Mouse (Mus musculus) MEL (cell line): ENCODE results near the gene Flnc. TPM values are rescaled to one million over a fixed set of nuclear protein-coding genes. Genes with fewer than 3 reads are reported as not detected.

Experiments
- DNase-seq: peaks from one replicate; pipeline ENCODE4 v3.0.0; 2011; ENCODE audit warnings: low read depth, low spot score
- H3K27ac ChIP-seq: 2 replicates; pipeline ENCODE4 v1.5.1; 2012; ENCODE audit warnings: low read depth, mild to moderate bottlenecking, control low read depth, low read length, moderate library complexity; ENCODE audit not compliant: control insufficient read depth
- H3K27me3 ChIP-seq, 2 experiments: fragments of 150-350 bp in 1 of 2; sonication (generic) in 1 of 2; 2 replicates each; pipeline ENCODE4 v1.6.1; 2012; ENCODE audit warnings: low read length in 2 of 2, mild to moderate bottlenecking in 2 of 2, improper control_type of control experiment in 1 of 2, moderate library complexity in 1 of 2; ENCODE audit not compliant: insufficient read depth in 2 of 2, control insufficient read depth in 1 of 2
- H3K36me3 ChIP-seq, 2 experiments: 2 replicates each; pipeline ENCODE4 v1.6.1; 2012 to 2014; ENCODE audit warnings: low read length in 2 of 2, improper control_type of control experiment in 1 of 2, inconsistent platforms in 1 of 2, mild to moderate bottlenecking in 1 of 2; ENCODE audit not compliant: insufficient read depth in 2 of 2, control insufficient read depth in 1 of 2
- H3K4me1 ChIP-seq, 2 experiments: fragments of 150-350 bp in 1 of 2; sonication (generic) in 1 of 2; 2 replicates each; pipeline ENCODE4 v1.6.1; 2012; ENCODE audit warnings: low read length in 2 of 2, improper control_type of control experiment in 1 of 2, mild to moderate bottlenecking in 1 of 2; ENCODE audit not compliant: insufficient read depth in 2 of 2, control insufficient read depth in 1 of 2
- H3K4me3 ChIP-seq, 2 experiments: fragments of 150-350 bp in 1 of 2; sonication (generic) in 1 of 2; 2 replicates each; pipeline ENCODE4 v1.5.1; 2012; ENCODE audit warnings: low read depth in 2 of 2, low read length in 2 of 2, mild to moderate bottlenecking in 2 of 2, moderate library complexity in 2 of 2, control low read depth in 1 of 2, improper control_type of control experiment in 1 of 2; ENCODE audit not compliant: control insufficient read depth in 1 of 2, insufficient read depth in 1 of 2
- H3K79me2 ChIP-seq: 2 replicates; pipeline ENCODE4 v1.6.1; 2012; ENCODE audit warnings: mild to moderate bottlenecking, low read length, moderate library complexity; ENCODE audit not compliant: control insufficient read depth, poor library complexity, insufficient read depth
- H3K9ac ChIP-seq: 2 replicates; pipeline ENCODE4 v1.6.1; 2012; ENCODE audit warnings: low read depth, mild to moderate bottlenecking, control low read depth, low read length, moderate library complexity; ENCODE audit not compliant: control insufficient read depth, poor library complexity, severe bottlenecking
- H3K9me3 ChIP-seq: fragments of 150-350 bp; sonication (generic); replicated peaks from 2 replicates; pipeline ENCODE4 v1.6.1; 2012; ENCODE audit warnings: mild to moderate bottlenecking, low read length, improper control_type of control experiment, moderate library complexity; ENCODE audit not compliant: insufficient read depth
- BHLHE40 ChIP-seq: IDR thresholded peaks from 2 replicates; pipeline ENCODE4 v1.6.1; 2012; ENCODE audit warnings: low read depth, mild to moderate bottlenecking, inconsistent platforms, low read length, improper control_type of control experiment, borderline replicate concordance
- CHD1 ChIP-seq: IDR thresholded peaks from 2 replicates; pipeline ENCODE4 v1.6.1; 2012; ENCODE audit warnings: low read depth, mild to moderate bottlenecking, inconsistent platforms, low read length, improper control_type of control experiment
- CTCF ChIP-seq, 3 experiments: IDR thresholded peaks in 2 of 3; conservative IDR thresholded peaks in 1 of 3; 2 replicates each; pipeline ENCODE4 v1.5.1; 2011 to 2012; ENCODE audit warnings: low read length in 3 of 3, low read depth in 2 of 3, mild to moderate bottlenecking in 2 of 3, improper control_type of control experiment in 1 of 3, inconsistent platforms in 1 of 3, mixed read lengths in 1 of 3, moderate library complexity in 1 of 3; ENCODE audit not compliant: control insufficient read depth in 1 of 3, insufficient read depth in 1 of 3, poor library complexity in 1 of 3, severe bottlenecking in 1 of 3
- ELF1 ChIP-seq: IDR thresholded peaks from 2 replicates; pipeline ENCODE4 v1.6.1; 2014; ENCODE audit warnings: low read depth, mild to moderate bottlenecking, inconsistent platforms, low read length, improper control_type of control experiment, moderate library complexity
- EP300 ChIP-seq, 2 experiments: IDR thresholded peaks; 2 replicates each; pipeline ENCODE4 v1.6.1; 2011; ENCODE audit warnings: improper control_type of control experiment in 2 of 2, low read length in 2 of 2, low read depth in 1 of 2, mild to moderate bottlenecking in 1 of 2
- ETS1 ChIP-seq: IDR thresholded peaks from 2 replicates; pipeline ENCODE4 v1.6.1; 2012; ENCODE audit warnings: low read depth, mild to moderate bottlenecking, inconsistent platforms, low read length, improper control_type of control experiment, moderate library complexity
- GABPA ChIP-seq: IDR thresholded peaks from 2 replicates; pipeline ENCODE4 v1.6.1; 2012; ENCODE audit warnings: low read depth, mild to moderate bottlenecking, inconsistent platforms, low read length, improper control_type of control experiment, moderate library complexity
- GATA1 ChIP-seq: IDR thresholded peaks from 2 replicates; pipeline ENCODE4 v1.6.1; 2011; ENCODE audit warnings: low read depth, low read length, improper control_type of control experiment
- HCFC1 ChIP-seq: IDR thresholded peaks from 2 replicates; pipeline ENCODE4 v1.6.1; 2012; ENCODE audit warnings: low read depth, mild to moderate bottlenecking, inconsistent platforms, low read length, improper control_type of control experiment, moderate library complexity
- KAT2A ChIP-seq: conservative IDR thresholded peaks from 2 replicates; pipeline ENCODE4 v1.6.1; 2012; ENCODE audit warnings: low read depth, low read length, improper control_type of control experiment, inconsistent platforms
- MAZ ChIP-seq: IDR thresholded peaks from 2 replicates; pipeline ENCODE4 v1.6.1; 2012; ENCODE audit warnings: low read depth, mild to moderate bottlenecking, inconsistent platforms, low read length, improper control_type of control experiment
- MEF2A ChIP-seq: IDR thresholded peaks from 2 replicates; pipeline ENCODE4 v1.6.1; 2014; ENCODE audit warnings: low read depth, mild to moderate bottlenecking, inconsistent platforms, low read length, improper control_type of control experiment; ENCODE audit not compliant: poor library complexity, insufficient replicate concordance, severe bottlenecking; ENCODE audit errors: extremely low read depth
- MXI1 ChIP-seq: IDR thresholded peaks from 2 replicates; pipeline ENCODE4 v1.6.1; 2011; ENCODE audit warnings: mild to moderate bottlenecking, low read depth, low read length, improper control_type of control experiment
- NELFE ChIP-seq: IDR thresholded peaks from 2 replicates; pipeline ENCODE4 v1.6.1; 2011; ENCODE audit warnings: low read depth, low read length, improper control_type of control experiment
- POLR2A ChIP-seq, 2 experiments: IDR thresholded peaks; 2 replicates each; pipeline ENCODE4 v1.6.1; 2011 to 2012; ENCODE audit warnings: low read length in 2 of 2, mild to moderate bottlenecking in 2 of 2, control low read depth in 1 of 2, improper control_type of control experiment in 1 of 2, low read depth in 1 of 2, moderate library complexity in 1 of 2; ENCODE audit not compliant: control insufficient read depth in 1 of 2, insufficient read depth in 1 of 2, poor library complexity in 1 of 2
- POLR2AphosphoS5 ChIP-seq: IDR thresholded peaks from 2 replicates; pipeline ENCODE4 v1.6.1; 2012; ENCODE audit warnings: low read depth, borderline replicate concordance, mild to moderate bottlenecking, inconsistent platforms, low read length, moderate library complexity, mixed read lengths
- RCOR1 ChIP-seq: IDR thresholded peaks from 2 replicates; pipeline ENCODE4 v1.6.1; 2012; ENCODE audit warnings: low read depth, mild to moderate bottlenecking, inconsistent platforms, low read length, improper control_type of control experiment
- SIN3A ChIP-seq: IDR thresholded peaks from 2 replicates; pipeline ENCODE4 v1.6.1; 2012; ENCODE audit warnings: low read length, improper control_type of control experiment, inconsistent platforms
- TAL1 ChIP-seq: IDR thresholded peaks from 2 replicates; pipeline ENCODE4 v1.6.1; 2012; ENCODE audit warnings: mild to moderate bottlenecking, inconsistent platforms, low read length, moderate library complexity, mixed read lengths
- TCF12 ChIP-seq: IDR thresholded peaks from 2 replicates; pipeline ENCODE4 v1.6.1; 2014; ENCODE audit warnings: low read depth, mild to moderate bottlenecking, inconsistent platforms, low read length, improper control_type of control experiment, moderate library complexity
- USF1 ChIP-seq: IDR thresholded peaks from 2 replicates; pipeline ENCODE4 v1.6.1; 2014; ENCODE audit warnings: low read depth, mild to moderate bottlenecking, inconsistent platforms, low read length, improper control_type of control experiment, moderate library complexity
- ZKSCAN1 ChIP-seq: IDR thresholded peaks from 2 replicates; pipeline ENCODE4 v1.6.1; 2012; ENCODE audit warnings: low read depth, mild to moderate bottlenecking, inconsistent platforms, low read length, improper control_type of control experiment, moderate library complexity
- ZMIZ1 ChIP-seq: IDR thresholded peaks from 2 replicates; pipeline ENCODE4 v1.6.1; 2012; ENCODE audit warnings: low read depth, mild to moderate bottlenecking, inconsistent platforms, low read length, improper control_type of control experiment, moderate library complexity
- ZNF384 ChIP-seq: IDR thresholded peaks from 2 replicates; pipeline ENCODE4 v1.6.1; 2012; ENCODE audit warnings: low read depth, mild to moderate bottlenecking, inconsistent platforms, low read length, improper control_type of control experiment
- polyA plus RNA-seq, 2 experiments: library from polyadenylated mRNA; stranded (reverse) in 1 of 2; unstranded in 1 of 2; fragments of >175 nt in 1 of 2; fragments of >200 nt in 1 of 2; gene quantifications; 2 replicates each; pipeline versions ENCODE4 v1.2.1 to v1.2.4; 2012; ENCODE audit warnings: low replicate concordance in 2 of 2, low read depth in 1 of 2; ENCODE audit not compliant: insufficient read length in 2 of 2, insufficient read depth in 1 of 2, missing spikeins in 1 of 2
- total RNA-seq: library from RNA; depleted of rRNA; stranded (reverse); fragments of 300-350 nt; gene quantifications from 2 replicates; pipeline ENCODE4 v1.2.3, GENCODE M21; 2012

The Flnc gene
- total and polyA plus RNA-seq, 3 experiments, result 0.27 to 0.31 TPM; not detected in 1

GRCm38 (mm10) chr6:29497791-29498190 lies 64.7 kb downstream of the Flnc start:
- DNase-seq, result no peak
- Histone ChIP-seq H3K27ac (no peak overlapping the region), H3K9me3 (no peaks in the 10 kb centered on the region), H3K4me1 (peaks cover 9 to 19% of the 10 kb centered on the region in 2 experiments), H3K79me2 (no peaks in the 10 kb centered on the region), H3K27me3 (no peaks in the 10 kb centered on the region), H3K9ac (no peak overlapping the region), H3K4me3 (no peak overlapping the region), H3K36me3 (peaks cover 0 to 17% of the 10 kb centered on the region in 2 experiments; a peak in 2 of 4 replicates)
- no peak for TF ChIP-seq GABPA

- H3K9ac ChIP-seq, result peak overlapping the region; percentile 14; the same call in 1 of the 2 replicates
- no peak for TF ChIP-seq HCFC1
- peak; percentile 90 for TF ChIP-seq MAZ
- no peak for TF ChIP-seq MXI1
- no peak for TF ChIP-seq NELFE
- peak; percentile 88 to 89 for TF ChIP-seq EP300 (IDR thresholded peaks at IDR 0.05; ENCODE audit: low read depth in 1 of 2, low read length in 2 of 2)
- peak; percentile 71 for TF ChIP-seq SIN3A
- TF ChIP-seq KAT2A, result 0 out of 2 replicates have a peak, but pooled peaks have one; percentile 20
- TF ChIP-seq CTCF (IDR thresholded peaks at IDR 0.05 in 2 of 3, conservative IDR thresholded peaks at IDR 0.05 in 1 of 3; ENCODE audit: control insufficient read depth in 1 of 3, insufficient read depth in 1 of 3, low read depth in 2 of 3, low read length in 3 of 3, poor library complexity in 1 of 3, severe bottlenecking in 1 of 3), result no peak
- TF ChIP-seq ZKSCAN1, result no peak
- TF ChIP-seq POLR2AphosphoS5, result no peak
- TF ChIP-seq TCF12, result peak; percentile 87
- TF ChIP-seq POLR2A (IDR thresholded peaks at IDR 0.05; ENCODE audit: control insufficient read depth in 1 of 2, insufficient read depth in 1 of 2, low read depth in 1 of 2, low read length in 2 of 2, poor library complexity in 1 of 2), result no peak
- TF ChIP-seq ETS1, result peak; percentile 76
- TF ChIP-seq MEF2A, result no peak
- TF ChIP-seq ZMIZ1, result no peak
- peak; percentile 45; the same call in 1 of the 2 replicates for TF ChIP-seq ELF1
- 0 out of 2 replicates have a peak, but pooled peaks have one; percentile 63 for TF ChIP-seq CHD1
- 0 out of 2 replicates have a peak, but pooled peaks have one; percentile 37 for TF ChIP-seq BHLHE40
- TF ChIP-seq USF1, result no peak
- TF ChIP-seq GATA1, result peak; percentile 87
- no peak for TF ChIP-seq ZNF384
- peak; percentile 63 for TF ChIP-seq TAL1
- peak; percentile 83 for TF ChIP-seq RCOR1
- TF ChIP-seq, all 39 proteins: peak for 12
- H3K4me3 ChIP-seq, result peak overlapping the region in 1 of 2 experiments; percentile 24; a peak in 1 of 4 replicates
- peaks cover 9 to 19% of the 10 kb centered on the region in 2 experiments for H3K4me1 ChIP-seq
- no peaks in the 10 kb centered on the region for H3K27me3 ChIP-seq
- H3K27ac ChIP-seq, result peak overlapping the region; percentile 77
- no peaks in the 10 kb centered on the region for H3K79me2 ChIP-seq
- H3K36me3 ChIP-seq, result peaks cover 0 to 17% of the 10 kb centered on the region in 2 experiments; a peak in 2 of 4 replicates
- DNase-seq, result peak; percentile 83
- no peaks in the 10 kb centered on the region for H3K9me3 ChIP-seq
Measured at GRCm38 (mm10) chr6:29500177-29500576, 67.1 kb downstream of the Flnc start.
